Comparison of ENCODE assay signal across 8 mouse cellular contexts in genomic region chr7:19746426-19747201, GRCm38 (mm10). TPM values are rescaled to one million over a fixed set of nuclear protein-coding genes. Genes with fewer than 3 reads are reported as not detected.
DNase-seq lines count a peak whose midpoint lies in the region; ATAC-seq and TF ChIP-seq lines count a peak whose summit lies in the region.

No protein-coding gene starts in this region.

- H3K9me3 ChIP-seq in kidney, embryonic 16.5 days (ENCODE audit: low read length), result no peaks in the 10 kb centered on the region
- H3K9me3 ChIP-seq in embryonic facial prominence, embryonic 15.5 days (replicated peaks), result no peaks in the 10 kb centered on the region
- no peaks in the 10 kb centered on the region for H3K9me3 ChIP-seq in limb, embryonic 14.5 days (ENCODE audit: control insufficient read depth, low read length)
- no peaks in the 10 kb centered on the region for H3K9me3 ChIP-seq in stomach, embryonic 14.5 days (ENCODE audit: control insufficient read depth, low read depth, low read length)

- DNase-seq in kidney, postnatal 14 days, result no peak
- DNase-seq in limb, embryonic 14.5 days (ENCODE audit: low spot score), result no peak
- no peak for DNase-seq in thymus, postnatal 25 days
- DNase-seq in gastrocnemius, postnatal 4 days (ENCODE audit: low spot score in 2 of 2), result no peak
- DNase-seq in right cerebral cortex, postnatal 14 days, result no peak

- no peaks in the 10 kb centered on the region for H3K27me3 ChIP-seq in kidney, embryonic 16.5 days (ENCODE audit: insufficient read depth, low read length)
- no peaks in the 10 kb centered on the region for H3K27me3 ChIP-seq in embryonic facial prominence, embryonic 15.5 days
- no peaks in the 10 kb centered on the region for H3K27me3 ChIP-seq in limb, embryonic 14.5 days (ENCODE audit: control insufficient read depth, insufficient read depth, low read length)
- H3K27me3 ChIP-seq in stomach, embryonic 14.5 days (ENCODE audit: control insufficient read depth, insufficient read depth, low read length), result no peaks in the 10 kb centered on the region

- peak overlapping the region; percentile 92 for H3K27ac ChIP-seq in kidney, embryonic 16.5 days (ENCODE audit: low read length)
- H3K27ac ChIP-seq in embryonic facial prominence, embryonic 15.5 days (replicated peaks), result peak overlapping the region; percentile 40
- no peak overlapping the region for H3K27ac ChIP-seq in limb, embryonic 14.5 days (replicated peaks; ENCODE audit: low read depth, low read length)
- H3K27ac ChIP-seq in stomach, embryonic 14.5 days (ENCODE audit: low read length), result peak overlapping the region; percentile 97; the same call in 1 of the 2 replicates

- peak overlapping the region; percentile 87 for H3K4me2 ChIP-seq in kidney, embryonic 16.5 days (replicated peaks; ENCODE audit: low read depth, low read length)
- H3K4me2 ChIP-seq in embryonic facial prominence, embryonic 15.5 days (replicated peaks), result peak overlapping the region; percentile 74
- H3K4me2 ChIP-seq in limb, embryonic 14.5 days (replicated peaks; ENCODE audit: low read depth, low read length, severe bottlenecking), result peak overlapping the region; percentile 88; the same call in 1 of the 2 replicates
- H3K4me2 ChIP-seq in stomach, embryonic 14.5 days (replicated peaks; ENCODE audit: low read depth, low read length), result peak overlapping the region; percentile 82

- no peak for ATAC-seq in kidney, embryonic 16.5 days (ENCODE audit: low FRiP score, low TSS enrichment)
- no peak for ATAC-seq in embryonic facial prominence, embryonic 15.5 days (ENCODE audit: insufficient number of reproducible peaks, low FRiP score, low TSS enrichment, low read depth)
- ATAC-seq in limb, embryonic 14.5 days (ENCODE audit: low FRiP score, low read depth), result no peak
- ATAC-seq in stomach, embryonic 14.5 days (ENCODE audit: insufficient number of reproducible peaks, insufficient read depth, low FRiP score, low read depth), result no peak

- peaks cover 62% of the 10 kb centered on the region for H3K4me1 ChIP-seq in kidney, embryonic 16.5 days (ENCODE audit: insufficient read depth, low read length)
- peaks cover 51% of the 10 kb centered on the region for H3K4me1 ChIP-seq in embryonic facial prominence, embryonic 15.5 days
- H3K4me1 ChIP-seq in limb, embryonic 14.5 days (ENCODE audit: control insufficient read depth, insufficient read depth, low read length), result peaks cover 32% of the 10 kb centered on the region
- H3K4me1 ChIP-seq in stomach, embryonic 14.5 days (ENCODE audit: control insufficient read depth, insufficient read depth, low read length), result peaks cover 49% of the 10 kb centered on the region

- TF ChIP-seq POLR2A in limb, embryonic 14.5 days (IDR thresholded peaks at IDR 0.05; ENCODE audit: borderline replicate concordance, extremely low read depth, insufficient read depth, insufficient read length), result no peak

- peak overlapping the region; percentile 72 for H3K4me3 ChIP-seq in kidney, embryonic 16.5 days (ENCODE audit: low read length)
- H3K4me3 ChIP-seq in embryonic facial prominence, embryonic 15.5 days (replicated peaks), result peak overlapping the region; percentile 87; the same call in 1 of the 2 replicates
- H3K4me3 ChIP-seq in limb, embryonic 14.5 days (replicated peaks; ENCODE audit: low read length), result peak overlapping the region; percentile 93; the same call in 1 of the 2 replicates
- H3K4me3 ChIP-seq in stomach, embryonic 14.5 days (ENCODE audit: low read depth, low read length), result peak overlapping the region; percentile 89; the same call in 1 of the 2 replicates

- WGBS in kidney, embryonic 16.5 days, result 22% methylated on average over 5 of the region's 6 CpGs
- WGBS in embryonic facial prominence, embryonic 15.5 days, result 23% methylated on average over 6 of the region's 6 CpGs
- 39% methylated on average over 6 of the region's 6 CpGs for WGBS in limb, embryonic 14.5 days
- 30% methylated on average over 6 of the region's 6 CpGs for WGBS in stomach, embryonic 14.5 days

- peaks cover 11% of the 10 kb centered on the region for H3K36me3 ChIP-seq in kidney, embryonic 16.5 days (ENCODE audit: insufficient read depth, low read length)
- peaks cover 4% of the 10 kb centered on the region; the same call in 1 of the 2 replicates for H3K36me3 ChIP-seq in embryonic facial prominence, embryonic 15.5 days
- peaks cover 11% of the 10 kb centered on the region for H3K36me3 ChIP-seq in limb, embryonic 14.5 days (ENCODE audit: control insufficient read depth, insufficient read depth, low read length)
- peaks cover 14% of the 10 kb centered on the region for H3K36me3 ChIP-seq in stomach, embryonic 14.5 days (ENCODE audit: control insufficient read depth, insufficient read depth, low read length)

- peak overlapping the region; percentile 81 for H3K9ac ChIP-seq in kidney, embryonic 16.5 days (replicated peaks; ENCODE audit: low read length)
- no peak overlapping the region for H3K9ac ChIP-seq in embryonic facial prominence, embryonic 15.5 days
- 0 out of 2 replicates have a peak overlapping the region, but pooled peaks have one; percentile 21 for H3K9ac ChIP-seq in limb, embryonic 14.5 days (ENCODE audit: low read depth, low read length, severe bottlenecking)
- no peak overlapping the region for H3K9ac ChIP-seq in stomach, embryonic 14.5 days (replicated peaks; ENCODE audit: low read depth, low read length)

RNA-seq across cellular contexts. Expression of gene Nectin2, which starts 3.7 kb away (rescaled TPM):
- polyA plus RNA-seq in kidney, embryonic 16.5 days (2015; fragmentation: Nextera tagmentation; extraction: Ambion mirVana), result 150 and 157 TPM in 2 replicates
- 79.6 and 86.6 TPM in 2 replicates for polyA plus RNA-seq in embryonic facial prominence, embryonic 15.5 days (2015; fragmentation: Nextera tagmentation; extraction: Ambion mirVana)
- 58.9 and 72.1 TPM in 2 replicates for polyA plus RNA-seq in limb, embryonic 14.5 days (2012; rRNA removed)
- polyA plus RNA-seq in limb, embryonic 14.5 days (2014; fragmentation: Nextera tagmentation; extraction: Ambion mirVana), result 71.3 and 80.8 TPM in 2 replicates
- 106 and 113 TPM in 2 replicates for polyA plus RNA-seq in stomach, embryonic 14.5 days (2014; fragmentation: Nextera tagmentation; extraction: Ambion mirVana)
- 10 to 100 TPM; 21.1 to 23.2 TPM for total RNA-seq in gastrocnemius, postnatal 4 days (2021)

RNA-seq across cellular contexts. Expression of gene Bcam, which starts 24.2 kb away (rescaled TPM):
- polyA plus RNA-seq in kidney, embryonic 16.5 days (2015; fragmentation: Nextera tagmentation; extraction: Ambion mirVana), result 280 and 309 TPM in 2 replicates
- 158 and 163 TPM in 2 replicates for polyA plus RNA-seq in embryonic facial prominence, embryonic 15.5 days (2015; fragmentation: Nextera tagmentation; extraction: Ambion mirVana)
- 94.3 and 108 TPM in 2 replicates for polyA plus RNA-seq in limb, embryonic 14.5 days (2012; rRNA removed)
- polyA plus RNA-seq in limb, embryonic 14.5 days (2014; fragmentation: Nextera tagmentation; extraction: Ambion mirVana), result 114 and 116 TPM in 2 replicates
- polyA plus RNA-seq in stomach, embryonic 14.5 days (2014; fragmentation: Nextera tagmentation; extraction: Ambion mirVana), result 156 and 164 TPM in 2 replicates
- 100 to 1,000 TPM; 119 to 144 TPM for total RNA-seq in gastrocnemius, postnatal 4 days (2021)

RNA-seq across cellular contexts. Expression of gene Tomm40, which starts 31.4 kb away (rescaled TPM):
- polyA plus RNA-seq in kidney, embryonic 16.5 days (2015; fragmentation: Nextera tagmentation; extraction: Ambion mirVana), result 136 and 153 TPM in 2 replicates
- 146 and 148 TPM in 2 replicates for polyA plus RNA-seq in embryonic facial prominence, embryonic 15.5 days (2015; fragmentation: Nextera tagmentation; extraction: Ambion mirVana)
- polyA plus RNA-seq in limb, embryonic 14.5 days (2012; rRNA removed), result 101 and 123 TPM in 2 replicates
- 124 and 129 TPM in 2 replicates for polyA plus RNA-seq in limb, embryonic 14.5 days (2014; fragmentation: Nextera tagmentation; extraction: Ambion mirVana)
- 91.2 and 108 TPM in 2 replicates for polyA plus RNA-seq in stomach, embryonic 14.5 days (2014; fragmentation: Nextera tagmentation; extraction: Ambion mirVana)
- 10 to 100 TPM; 68.4 to 72.0 TPM for total RNA-seq in gastrocnemius, postnatal 4 days (2021)

RNA-seq across cellular contexts. Expression of gene Apoe, which starts 47.6 kb away (rescaled TPM):
- polyA plus RNA-seq in kidney, embryonic 16.5 days (2015; fragmentation: Nextera tagmentation; extraction: Ambion mirVana), result 291 and 312 TPM in 2 replicates
- 442 and 474 TPM in 2 replicates for polyA plus RNA-seq in embryonic facial prominence, embryonic 15.5 days (2015; fragmentation: Nextera tagmentation; extraction: Ambion mirVana)
- 365 and 376 TPM in 2 replicates for polyA plus RNA-seq in limb, embryonic 14.5 days (2012; rRNA removed)
- polyA plus RNA-seq in limb, embryonic 14.5 days (2014; fragmentation: Nextera tagmentation; extraction: Ambion mirVana), result 413 and 469 TPM in 2 replicates
- 291 and 299 TPM in 2 replicates for polyA plus RNA-seq in stomach, embryonic 14.5 days (2014; fragmentation: Nextera tagmentation; extraction: Ambion mirVana)
- 100 to 1,000 TPM; 136 to 167 TPM for total RNA-seq in gastrocnemius, postnatal 4 days (2021)

RNA-seq across cellular contexts. Expression of gene Cblc, which starts 50.0 kb away (rescaled TPM):
- polyA plus RNA-seq in kidney, embryonic 16.5 days (2015; fragmentation: Nextera tagmentation; extraction: Ambion mirVana), result 9.4 and 12.2 TPM in 2 replicates
- 13.2 and 17.2 TPM in 2 replicates for polyA plus RNA-seq in embryonic facial prominence, embryonic 15.5 days (2015; fragmentation: Nextera tagmentation; extraction: Ambion mirVana)
- polyA plus RNA-seq in limb, embryonic 14.5 days (2012; rRNA removed), result 5.2 and 5.9 TPM in 2 replicates
- 7.5 and 8.6 TPM in 2 replicates for polyA plus RNA-seq in limb, embryonic 14.5 days (2014; fragmentation: Nextera tagmentation; extraction: Ambion mirVana)
- polyA plus RNA-seq in stomach, embryonic 14.5 days (2014; fragmentation: Nextera tagmentation; extraction: Ambion mirVana), result 15.1 and 17.7 TPM in 2 replicates
- under 1 TPM; 0.76 to 0.96 TPM for total RNA-seq in gastrocnemius, postnatal 4 days (2021)

Comparison
In these comparisons a context has a peak if more than half of its experiments do, and no peak if none do; other contexts are left out.
1. H3K9ac ChIP-seq: peak in kidney, embryonic 16.5 days (single experiment) and limb, embryonic 14.5 days (single experiment); none in embryonic facial prominence, embryonic 15.5 days (single experiment) and stomach, embryonic 14.5 days (single experiment).
2. Peak in every context shown above with its lines, with median percentiles within 50 percentile points of each other: H3K4me2 ChIP-seq and H3K4me3 ChIP-seq.